Mouse (Mus musculus) G1E (cell line): Measurements from ENCODE around the gene Aff3.

ENCODE experiments used
- CTCF ChIP-seq: IDR thresholded peaks from 2 replicates; pipeline ENCODE4 v1.5.1; 2012; ENCODE audit warnings: low read depth, low read length, inconsistent platforms, mixed read lengths
- POLR2AphosphoS5 ChIP-seq: IDR thresholded peaks from 2 replicates; pipeline ENCODE4 v1.6.1; 2012; ENCODE audit warnings: low read depth, low read length, inconsistent platforms; ENCODE audit not compliant: insufficient replicate concordance
- TAL1 ChIP-seq: conservative IDR thresholded peaks from 2 replicates; pipeline ENCODE4 v1.6.1; 2012; ENCODE audit warnings: low read depth, low read length, inconsistent platforms, mixed read lengths

DNA sequence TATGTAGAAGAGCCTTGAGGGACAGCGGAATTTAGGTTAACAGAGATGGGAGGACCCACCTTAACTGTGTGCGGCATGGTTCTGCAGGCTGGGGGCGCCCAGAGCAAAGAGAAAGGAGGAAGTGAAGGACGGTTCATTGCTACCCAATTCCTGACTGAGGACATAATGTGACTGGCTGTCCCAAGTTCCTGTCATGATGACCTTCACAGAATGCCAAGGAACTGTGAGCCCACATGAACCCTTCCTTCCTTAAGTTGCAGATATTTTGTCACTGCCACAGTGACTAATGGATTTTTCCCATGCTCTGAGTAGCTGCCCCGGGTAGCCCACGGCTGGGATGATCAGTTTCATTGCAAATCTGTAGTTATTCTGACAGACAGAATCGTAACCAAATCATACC lies 415.2 kb downstream of the Aff3 start:
- TF ChIP-seq CTCF: no peak
- no peak for TF ChIP-seq TAL1
- TF ChIP-seq POLR2AphosphoS5: no peak
